Mouse (Mus musculus) cortical plate, adult 2 months (tissue): ENCODE results near the gene Vamp4.

ENCODE experiments used
- CTCF ChIP-seq: fragments of 200-500 bp; IDR thresholded peaks from 2 replicates; pipeline ENCODE4 v1.5.1; 2011; ENCODE audit warnings: mild to moderate bottlenecking, control low read depth, low read length; ENCODE audit not compliant: insufficient read depth; ENCODE audit errors: extremely low read depth
- POLR2A ChIP-seq: fragments of 200-500 bp; IDR thresholded peaks from 2 replicates; pipeline ENCODE4 v1.6.1; 2011; ENCODE audit warnings: mild to moderate bottlenecking, low read length, control low read depth; ENCODE audit not compliant: insufficient read depth; ENCODE audit errors: extremely low read depth

DNA sequence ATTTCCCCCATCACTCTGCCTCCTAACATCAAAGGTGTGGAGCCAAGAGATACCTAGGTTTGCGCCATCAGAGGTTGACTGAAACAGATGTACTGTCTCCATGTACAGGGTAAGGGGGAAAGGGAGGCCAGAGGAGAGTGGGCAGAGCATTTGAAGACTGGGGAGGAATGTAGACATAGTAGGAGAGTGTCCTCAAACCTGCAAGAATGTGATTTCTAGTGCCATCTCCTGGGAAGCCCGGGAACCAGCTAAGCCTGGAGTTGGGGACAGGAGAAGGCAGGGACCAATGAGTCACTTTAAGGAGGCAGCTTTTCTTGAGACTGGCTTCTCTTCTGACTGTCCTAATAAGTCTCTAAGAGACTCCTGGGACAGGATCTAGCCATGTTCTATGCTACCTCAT lies 40.7 kb upstream of the Vamp4 start:
- TF ChIP-seq POLR2A (no peak), CTCF (peak; percentile 46)
